Mouse (Mus musculus): ENCODE data around the gene Rab11fip4. TPM values are rescaled to one million over a fixed set of nuclear protein-coding genes. Genes with fewer than 3 reads are reported as not detected.
A peak's percentile ranks its signal among the peaks of the same experiment; 100 is the strongest.

Rab11fip4 gene
- 20.1 and 23.3 TPM in 2 replicates for polyA plus RNA-seq (2016; fragmentation: Nextera tagmentation; extraction: Ambion mirVana)

DNA sequence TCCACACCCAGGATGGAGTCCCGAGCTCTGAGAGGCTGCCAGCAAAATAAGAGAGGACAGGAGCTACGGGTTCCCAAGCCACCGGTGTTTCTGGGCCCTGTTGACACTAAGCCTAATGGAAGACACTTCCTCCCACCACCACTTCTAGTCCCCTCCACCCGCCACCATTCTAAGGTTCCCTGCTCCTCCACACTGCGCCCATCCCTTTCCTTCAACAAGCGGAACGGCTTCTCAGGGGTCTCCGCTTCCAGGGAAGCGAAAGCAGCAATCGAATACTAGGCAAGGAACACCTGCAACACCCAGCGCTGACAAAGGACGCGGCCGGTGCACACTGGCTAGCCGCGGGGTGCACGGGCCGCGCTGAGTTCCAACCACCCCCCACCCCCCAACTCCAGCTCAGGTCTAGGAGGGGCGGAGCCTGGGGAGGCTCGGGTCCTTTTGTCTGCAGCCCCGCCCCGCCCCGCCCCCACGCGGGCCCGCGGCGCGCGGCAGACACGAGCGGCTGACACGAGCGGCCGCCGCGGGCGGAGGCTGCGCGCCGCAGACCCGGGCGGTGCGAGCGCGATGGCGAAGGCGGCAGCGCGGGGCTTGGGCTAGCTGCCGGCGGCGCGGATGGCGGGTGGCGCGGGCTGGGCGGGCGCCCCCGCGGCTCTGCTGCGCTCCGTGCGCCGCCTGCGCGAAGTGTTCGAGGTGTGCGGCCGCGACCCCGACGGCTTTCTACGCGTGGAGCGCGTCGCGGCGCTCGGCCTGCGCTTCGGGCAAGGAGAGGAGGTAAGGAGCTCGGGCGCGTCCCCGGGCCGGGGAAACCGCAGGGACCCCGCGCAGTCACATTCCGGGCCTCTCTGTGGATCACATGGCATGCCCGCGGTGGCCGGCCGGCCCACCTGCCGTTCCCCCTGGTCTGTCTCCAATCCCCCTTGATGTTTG, at the start of gene Rab11fip4:
Rab11fip4 (plus strand) TSS at position 549 of the 927 bp plus-strand sequence.
- peak; percentile 47 for DNase-seq (ENCODE audit: extremely low spot score, low spot score)
- Histone ChIP-seq H3K4me1 (peaks cover 49% of the 10 kb centered on the region), H3K36me3 (replicated peaks) (no peaks in the 10 kb centered on the region), H3K27ac (peak within 1 kb of the TSS; percentile 87), H3K4me3 (peak within 1 kb of the TSS; percentile 64), H3K27me3 (ENCODE audit: poor library complexity, severe bottlenecking) (peaks cover 61% of the 10 kb centered on the region), H3K9me3 (no peaks in the 10 kb centered on the region)
- 1% methylated on average over 98 of the region's 98 CpGs for WGBS

DNA sequence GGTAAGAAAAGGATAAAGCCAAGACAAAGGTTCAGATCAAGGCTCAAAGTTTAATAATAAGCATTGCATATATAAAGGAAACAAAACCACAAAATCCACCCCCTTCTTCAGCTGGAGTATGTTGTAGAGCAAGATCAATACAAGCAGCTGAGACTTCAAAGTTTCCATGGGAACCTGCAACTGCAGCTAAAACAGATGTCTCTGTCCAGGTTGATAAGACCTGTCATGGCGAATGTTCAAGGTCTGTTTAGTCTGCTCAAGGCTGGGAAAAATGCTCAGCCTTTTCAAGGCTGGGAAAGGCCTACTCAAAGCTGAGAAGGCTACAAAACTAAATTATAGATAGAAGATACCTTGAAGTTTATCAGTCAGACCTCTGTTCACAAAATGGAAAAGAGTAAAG, 38.4 kb upstream of the Rab11fip4 start:
- 75% methylated on average over 1 of the region's 1 CpGs for WGBS
- DNase-seq (ENCODE audit: extremely low spot score, low spot score), result no peak
- H3K27ac ChIP-seq, result no peak overlapping the region
- no peaks in the 10 kb centered on the region for H3K27me3 ChIP-seq (ENCODE audit: poor library complexity, severe bottlenecking)
- no peaks in the 10 kb centered on the region for H3K9me3 ChIP-seq
- no peaks in the 10 kb centered on the region for H3K4me1 ChIP-seq
- no peak overlapping the region for H3K4me3 ChIP-seq
- peaks cover 96% of the 10 kb centered on the region for H3K36me3 ChIP-seq (replicated peaks)

GRCm38 (mm10) chr11:79560536-79560935, 30.5 kb upstream of the Rab11fip4 start:
- Histone ChIP-seq H3K4me1 (no peaks in the 10 kb centered on the region), H3K27ac (no peak overlapping the region), H3K4me3 (no peak overlapping the region), H3K9me3 (no peaks in the 10 kb centered on the region), H3K36me3 (replicated peaks) (peaks cover 94% of the 10 kb centered on the region), H3K27me3 (ENCODE audit: poor library complexity, severe bottlenecking) (no peaks in the 10 kb centered on the region)
- 92% methylated on average over 4 of the region's 4 CpGs for WGBS
- no peak for DNase-seq (ENCODE audit: extremely low spot score, low spot score)

- Histone ChIP-seq H3K36me3 (replicated peaks) (peaks cover 96% of the 10 kb centered on the region), H3K9me3 (no peaks in the 10 kb centered on the region), H3K4me3 (no peak overlapping the region), H3K4me1 (no peaks in the 10 kb centered on the region), H3K27ac (no peak overlapping the region), H3K27me3 (ENCODE audit: poor library complexity, severe bottlenecking) (no peaks in the 10 kb centered on the region)
- 94% methylated on average over 7 of the region's 7 CpGs for WGBS
- DNase-seq (ENCODE audit: extremely low spot score, low spot score), result no peak
Measured at GRCm38 (mm10) chr11:79563493-79563892, 27.5 kb upstream of the Rab11fip4 start.

DNA sequence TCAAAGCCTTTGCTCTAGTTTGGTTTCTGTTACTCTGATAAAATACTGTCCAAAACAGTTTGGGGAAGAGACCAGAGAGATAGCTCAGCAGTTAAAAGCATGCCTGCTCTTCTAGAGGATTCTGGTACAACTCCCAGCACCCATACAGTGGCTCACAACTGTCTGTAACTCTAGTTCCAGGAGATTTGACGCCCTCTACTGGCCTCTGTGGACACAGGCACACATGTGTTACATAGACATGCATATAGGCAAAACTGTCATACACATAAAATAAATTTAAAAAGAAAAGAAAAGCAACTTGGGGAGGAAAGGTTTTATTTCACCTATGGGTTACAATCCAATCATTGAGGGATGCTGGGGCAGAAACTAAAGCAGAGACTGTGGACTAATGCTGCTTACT, 24.1 kb upstream of the Rab11fip4 start:
- 51% methylated on average over 1 of the region's 1 CpGs for WGBS
- DNase-seq (ENCODE audit: extremely low spot score, low spot score), result no peak
- H3K4me3 ChIP-seq, result no peak overlapping the region
- no peaks in the 10 kb centered on the region for H3K9me3 ChIP-seq
- no peaks in the 10 kb centered on the region for H3K4me1 ChIP-seq
- no peak overlapping the region for H3K27ac ChIP-seq
- peaks cover 97% of the 10 kb centered on the region for H3K36me3 ChIP-seq (replicated peaks)
- H3K27me3 ChIP-seq (ENCODE audit: poor library complexity, severe bottlenecking), result no peaks in the 10 kb centered on the region

DNA sequence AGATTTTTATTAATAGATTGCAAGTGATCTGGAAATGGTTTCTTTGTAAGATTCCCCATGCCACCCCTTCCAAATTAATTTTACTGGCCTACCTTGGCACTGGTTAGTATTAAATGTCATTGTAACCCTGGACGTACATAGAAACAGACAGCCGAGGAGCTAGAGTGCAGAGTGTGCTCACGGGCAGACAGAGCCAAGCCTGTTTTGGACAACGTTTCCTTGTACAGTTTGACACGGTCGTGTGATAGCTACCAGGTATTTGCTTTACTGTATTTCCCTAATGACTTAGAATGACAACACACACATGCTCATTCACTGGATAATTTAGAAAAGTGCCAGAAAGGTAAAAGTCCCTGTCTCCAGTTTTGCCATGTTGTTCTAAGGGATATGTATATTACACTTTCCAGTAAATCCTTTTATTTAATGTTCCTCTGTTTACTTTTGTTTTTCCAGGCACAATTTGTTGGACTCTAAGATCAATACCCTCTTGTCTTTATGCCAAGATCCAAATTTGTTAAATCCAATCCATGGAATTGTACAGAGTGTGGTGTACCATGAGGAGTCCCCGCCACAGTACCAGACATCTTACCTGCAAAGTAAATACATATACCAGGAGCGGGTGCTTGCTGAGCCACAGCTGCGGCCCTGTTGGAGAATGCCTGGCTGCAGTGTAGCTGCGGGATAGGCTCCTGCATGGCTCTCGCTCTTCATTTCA, 22.7 kb upstream of the Rab11fip4 start:
- Histone ChIP-seq H3K27me3 (ENCODE audit: poor library complexity, severe bottlenecking) (no peaks in the 10 kb centered on the region), H3K36me3 (replicated peaks) (peaks cover 95% of the 10 kb centered on the region), H3K9me3 (no peaks in the 10 kb centered on the region), H3K4me3 (no peak overlapping the region), H3K4me1 (no peaks in the 10 kb centered on the region), H3K27ac (no peak overlapping the region)
- no peak for DNase-seq (ENCODE audit: extremely low spot score, low spot score)
- 94% methylated on average over 11 of the region's 11 CpGs for WGBS

- Histone ChIP-seq H3K36me3 (replicated peaks) (peaks cover 97% of the 10 kb centered on the region), H3K27me3 (ENCODE audit: poor library complexity, severe bottlenecking) (no peaks in the 10 kb centered on the region)
Measured at GRCm38 (mm10) chr11:79570319-79570718, 20.7 kb upstream of the Rab11fip4 start.

GRCm38 (mm10) chr11:79573836-79574235, 17.2 kb upstream of the Rab11fip4 start:
- peaks cover 85% of the 10 kb centered on the region for H3K36me3 ChIP-seq (replicated peaks)
- WGBS, result 90% methylated on average over 3 of the region's 3 CpGs
- no peak for DNase-seq (ENCODE audit: extremely low spot score, low spot score)
- H3K27ac ChIP-seq, result no peak overlapping the region
- no peak overlapping the region for H3K4me3 ChIP-seq
- no peaks in the 10 kb centered on the region for H3K27me3 ChIP-seq (ENCODE audit: poor library complexity, severe bottlenecking)
- no peaks in the 10 kb centered on the region for H3K4me1 ChIP-seq
- no peaks in the 10 kb centered on the region for H3K9me3 ChIP-seq

More at GRCm38 (mm10) chr11:79570319-79570718, 20.7 kb upstream of the Rab11fip4 start:
- no peak overlapping the region for H3K27ac ChIP-seq
- no peaks in the 10 kb centered on the region for H3K4me1 ChIP-seq
- DNase-seq (ENCODE audit: extremely low spot score, low spot score), result no peak
- H3K9me3 ChIP-seq, result no peaks in the 10 kb centered on the region
- no peak overlapping the region for H3K4me3 ChIP-seq
- 96% methylated on average over 2 of the region's 2 CpGs for WGBS

DNA sequence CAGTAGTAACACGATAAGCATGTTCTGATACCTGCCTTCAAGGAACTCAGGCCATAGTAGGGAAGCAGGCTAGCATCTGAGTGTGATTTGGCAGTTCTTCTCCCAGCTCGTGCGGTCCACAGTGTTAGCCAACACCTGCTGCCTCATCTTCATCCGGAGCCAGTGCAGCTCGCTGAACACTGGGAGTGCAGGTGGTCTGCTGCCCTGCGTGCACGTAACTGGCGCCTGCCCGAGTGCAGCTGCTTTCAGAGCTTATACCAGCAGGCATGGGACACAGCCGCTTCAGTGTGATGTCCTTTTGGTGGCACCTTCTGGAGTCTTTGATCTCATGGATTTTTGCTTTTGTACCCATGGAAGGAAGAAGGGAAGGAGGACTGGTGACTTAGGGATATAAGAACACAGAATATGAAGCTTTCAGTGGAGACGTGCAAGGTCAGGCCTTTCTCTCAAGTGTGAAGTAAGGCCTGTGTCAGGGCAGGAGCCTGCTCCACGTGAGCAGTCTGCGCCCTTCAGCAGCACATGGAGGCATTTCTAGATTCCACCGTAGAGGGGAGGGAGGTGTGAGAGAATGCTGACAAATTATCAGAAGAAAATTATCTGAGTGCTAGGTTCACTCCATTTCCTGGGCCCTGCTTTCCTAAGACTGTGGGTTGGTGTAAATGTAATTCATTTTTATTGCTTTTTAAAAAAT, 15.5 kb upstream of the Rab11fip4 start:
- 0 out of 2 replicates have a peak, but pooled peaks cover 6% of the 10 kb centered on the region for H3K4me1 ChIP-seq
- H3K36me3 ChIP-seq (replicated peaks), result peaks cover 80% of the 10 kb centered on the region
- H3K27ac ChIP-seq, result no peak overlapping the region
- no peaks in the 10 kb centered on the region for H3K9me3 ChIP-seq
- no peak overlapping the region for H3K4me3 ChIP-seq
- no peak for DNase-seq (ENCODE audit: extremely low spot score, low spot score)
- 95% methylated on average over 14 of the region's 14 CpGs for WGBS
- no peaks in the 10 kb centered on the region for H3K27me3 ChIP-seq (ENCODE audit: poor library complexity, severe bottlenecking)

GRCm38 (mm10) chr11:79577741-79578140, 13.3 kb upstream of the Rab11fip4 start:
- WGBS, result 56% methylated on average over 5 of the region's 5 CpGs
- H3K27ac ChIP-seq, result no peak overlapping the region
- H3K4me1 ChIP-seq, result 0 out of 2 replicates have a peak, but pooled peaks cover 6% of the 10 kb centered on the region
- H3K4me3 ChIP-seq, result no peak overlapping the region
- peak; percentile 62 for DNase-seq (ENCODE audit: extremely low spot score, low spot score)
- no peaks in the 10 kb centered on the region for H3K27me3 ChIP-seq (ENCODE audit: poor library complexity, severe bottlenecking)
- peaks cover 61% of the 10 kb centered on the region for H3K36me3 ChIP-seq (replicated peaks)
- H3K9me3 ChIP-seq, result no peaks in the 10 kb centered on the region

DNA sequence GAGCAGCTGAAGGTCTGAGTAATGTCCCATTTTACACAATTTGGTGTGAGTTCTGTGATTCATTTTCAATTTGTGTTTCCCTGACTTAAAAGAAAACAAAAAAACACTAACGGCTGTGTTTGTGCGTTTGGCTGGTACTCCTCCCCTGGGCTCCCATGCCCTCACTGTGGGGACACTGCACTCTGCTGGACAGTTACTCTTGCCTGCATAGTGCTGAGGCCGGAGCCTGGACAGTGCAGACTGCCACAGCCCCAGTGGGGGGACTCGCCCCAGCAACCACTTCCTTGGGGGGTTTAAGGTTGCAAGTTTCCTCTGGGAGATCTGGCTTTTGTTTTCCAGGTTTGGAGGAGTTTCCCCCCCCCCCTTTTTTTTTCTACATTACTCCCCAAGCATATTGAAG, 10.4 kb upstream of the Rab11fip4 start:
- H3K9me3 ChIP-seq, result no peaks in the 10 kb centered on the region
- no peak for DNase-seq (ENCODE audit: extremely low spot score, low spot score)
- H3K36me3 ChIP-seq (replicated peaks), result peaks cover 35% of the 10 kb centered on the region
- H3K27me3 ChIP-seq (ENCODE audit: poor library complexity, severe bottlenecking), result no peaks in the 10 kb centered on the region
- H3K4me1 ChIP-seq, result 0 out of 2 replicates have a peak, but pooled peaks cover 6% of the 10 kb centered on the region
- H3K27ac ChIP-seq, result no peak overlapping the region
- no peak overlapping the region for H3K4me3 ChIP-seq
- 63% methylated on average over 4 of the region's 4 CpGs for WGBS

DNA sequence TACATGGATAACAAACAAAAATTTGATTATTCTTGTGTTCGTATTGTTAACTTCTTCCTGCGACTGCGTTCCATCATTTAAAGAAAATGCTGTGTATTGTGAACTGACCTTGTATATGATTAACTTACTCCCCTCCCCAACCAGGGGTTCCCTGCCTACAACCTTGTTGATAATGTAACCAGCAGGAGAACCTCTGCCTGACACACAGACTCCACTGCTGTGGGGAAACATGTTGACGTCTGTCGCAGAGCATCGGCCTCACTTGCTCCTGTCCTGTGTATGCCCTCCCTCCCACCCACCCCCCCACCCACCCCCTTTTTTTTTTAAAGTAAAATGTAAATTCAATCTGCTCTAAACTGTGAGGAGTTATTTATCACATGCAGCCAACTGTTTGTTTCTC, 9.8 kb upstream of the Rab11fip4 start:
- peaks cover 31% of the 10 kb centered on the region for H3K36me3 ChIP-seq (replicated peaks)
- no peak overlapping the region for H3K4me3 ChIP-seq
- DNase-seq (ENCODE audit: extremely low spot score, low spot score), result no peak
- no peaks in the 10 kb centered on the region for H3K27me3 ChIP-seq (ENCODE audit: poor library complexity, severe bottlenecking)
- H3K27ac ChIP-seq, result no peak overlapping the region
- 0 out of 2 replicates have a peak, but pooled peaks cover 6% of the 10 kb centered on the region for H3K4me1 ChIP-seq
- 96% methylated on average over 6 of the region's 6 CpGs for WGBS
- H3K9me3 ChIP-seq, result no peaks in the 10 kb centered on the region

Data from forebrain, embryonic 10.5 days (tissue).